Mouse (Mus musculus): ENCODE measurements around the gene Olfr1317.

Olfr1317 gene
- long read RNA-seq, experiment 1, result 0 reads
- long read RNA-seq, experiment 2, result 0 reads

GRCm38 (mm10) chr2:112140029-112140428 is at the start of gene Olfr1317:
Olfr1317 (plus strand) TSS chr2:112140329.
- intact Hi-C loops (cut with DNase I), result no loop called here

- intact Hi-C loops (cut with DNase I), result no loop called here
Measured at GRCm38 (mm10) chr2:112096681-112097080, 43.4 kb upstream of the Olfr1317 start, which contains the start of gene Olfr1314. Olfr1314 (minus strand) TSS chr2:112096781.

- intact Hi-C loops (cut with DNase I), result no loop called here
Measured at GRCm38 (mm10) chr2:112115340-112115739, 24.8 kb upstream of the Olfr1317 start, which contains the start of gene Olfr1315-ps1. Olfr1315-ps1 (minus strand) TSS chr2:112115440.

- intact Hi-C loops (cut with DNase I), result no loop called here
Measured at GRCm38 (mm10) chr2:112134877-112135276, 5.3 kb upstream of the Olfr1317 start, which contains the start of gene Olfr1316. Olfr1316 (minus strand) TSS chr2:112134977.

- intact Hi-C loops (cut with DNase I), result no loop called here
Measured at GRCm38 (mm10) chr2:112153898-112154297, 13.8 kb downstream of the Olfr1317 start, which contains the start of gene Olfr1318. Olfr1318 (plus strand) TSS chr2:112154198.

Data from adrenal gland (tissue).